Mouse (Mus musculus) cerebellum, adult 11-12 months (tissue): ENCODE measurements around the gene Col4a5.

Experiments
- DNase-seq: peaks from one replicate; pipeline ENCODE4 v3.0.0; 2022

The Col4a5 gene

DNA sequence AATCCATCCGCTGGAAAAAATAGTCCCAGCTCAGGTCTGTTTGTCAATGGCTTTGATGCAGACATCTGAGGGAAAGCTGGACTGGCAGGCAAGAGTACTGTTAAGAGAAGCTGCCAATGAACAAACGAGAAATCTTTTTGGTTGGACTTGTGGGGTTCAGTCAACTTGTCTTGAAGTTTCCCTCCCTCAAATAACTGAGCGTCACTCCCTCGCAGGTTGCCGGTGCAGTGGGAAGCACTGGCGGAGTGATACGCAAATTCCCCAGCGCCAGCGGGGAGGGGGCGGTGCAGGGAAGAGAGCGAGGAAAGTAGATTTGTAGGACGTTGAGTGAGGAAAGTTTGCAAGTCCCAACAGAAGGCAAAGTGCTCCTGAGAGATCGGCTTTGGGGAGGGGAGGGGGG lies at the start of gene Col4a5:
TSS of gene Col4a5 (plus strand) at position 276 of the 400 bp plus-strand sequence.
- DNase-seq, result no peak

DNA sequence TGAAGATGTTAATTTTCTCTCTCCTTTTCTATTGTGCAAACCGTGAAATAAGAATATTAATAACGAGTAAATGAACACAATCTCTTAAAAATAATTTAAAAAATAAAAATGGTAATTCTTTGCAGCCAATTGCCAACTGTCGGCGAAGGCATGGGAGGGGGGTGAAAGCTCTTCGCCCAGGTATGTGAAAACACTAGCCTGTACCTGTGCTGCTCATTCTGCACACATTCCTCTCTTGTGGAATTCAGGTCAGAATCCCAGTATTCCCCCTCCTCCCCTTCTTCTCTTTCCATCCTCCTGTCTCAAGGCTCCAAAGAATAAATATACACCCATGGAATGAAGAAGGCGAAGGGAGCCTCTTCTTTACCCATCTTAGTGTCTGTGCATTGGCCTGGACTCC lies 38.4 kb upstream of the Col4a5 start:
- no peak for DNase-seq

DNA sequence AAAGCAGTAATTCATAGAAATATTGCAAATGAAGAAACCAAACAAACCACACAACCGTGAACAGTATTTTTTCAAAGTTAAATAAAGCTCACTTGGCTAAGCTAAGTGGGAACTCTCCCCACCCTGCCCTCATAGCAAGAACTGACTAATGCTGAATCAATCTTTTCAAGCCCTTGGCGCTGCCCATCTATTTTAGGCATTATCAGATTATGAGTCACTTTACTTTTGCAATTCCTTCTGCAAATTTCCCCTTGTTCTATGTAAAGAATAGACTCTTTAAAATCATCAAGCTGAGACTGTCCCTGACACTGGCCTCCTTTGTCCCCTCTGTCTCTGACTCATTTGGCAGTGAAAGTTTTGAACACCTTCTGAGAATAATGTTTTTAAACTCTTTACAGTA lies 35.8 kb upstream of the Col4a5 start:
- DNase-seq, result no peak

DNA sequence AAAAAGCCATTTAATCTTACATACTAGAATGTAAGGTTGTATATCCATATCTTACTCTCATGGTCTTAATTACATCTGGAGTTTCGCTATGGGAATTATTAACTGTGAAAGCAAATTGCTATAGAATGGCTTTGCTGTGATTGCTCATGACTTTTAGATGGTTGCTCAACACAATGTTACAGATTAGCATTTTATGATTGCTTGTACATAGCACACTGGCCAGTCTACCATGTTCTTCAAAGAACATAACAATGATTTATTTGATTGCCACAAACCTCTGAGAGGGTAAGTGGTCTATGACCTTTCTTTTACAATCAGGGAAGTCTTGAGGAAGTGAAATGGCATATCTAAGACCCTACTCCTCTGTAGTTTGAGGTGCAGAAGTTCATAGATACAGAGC lies 27.2 kb upstream of the Col4a5 start:
- no peak for DNase-seq

DNA sequence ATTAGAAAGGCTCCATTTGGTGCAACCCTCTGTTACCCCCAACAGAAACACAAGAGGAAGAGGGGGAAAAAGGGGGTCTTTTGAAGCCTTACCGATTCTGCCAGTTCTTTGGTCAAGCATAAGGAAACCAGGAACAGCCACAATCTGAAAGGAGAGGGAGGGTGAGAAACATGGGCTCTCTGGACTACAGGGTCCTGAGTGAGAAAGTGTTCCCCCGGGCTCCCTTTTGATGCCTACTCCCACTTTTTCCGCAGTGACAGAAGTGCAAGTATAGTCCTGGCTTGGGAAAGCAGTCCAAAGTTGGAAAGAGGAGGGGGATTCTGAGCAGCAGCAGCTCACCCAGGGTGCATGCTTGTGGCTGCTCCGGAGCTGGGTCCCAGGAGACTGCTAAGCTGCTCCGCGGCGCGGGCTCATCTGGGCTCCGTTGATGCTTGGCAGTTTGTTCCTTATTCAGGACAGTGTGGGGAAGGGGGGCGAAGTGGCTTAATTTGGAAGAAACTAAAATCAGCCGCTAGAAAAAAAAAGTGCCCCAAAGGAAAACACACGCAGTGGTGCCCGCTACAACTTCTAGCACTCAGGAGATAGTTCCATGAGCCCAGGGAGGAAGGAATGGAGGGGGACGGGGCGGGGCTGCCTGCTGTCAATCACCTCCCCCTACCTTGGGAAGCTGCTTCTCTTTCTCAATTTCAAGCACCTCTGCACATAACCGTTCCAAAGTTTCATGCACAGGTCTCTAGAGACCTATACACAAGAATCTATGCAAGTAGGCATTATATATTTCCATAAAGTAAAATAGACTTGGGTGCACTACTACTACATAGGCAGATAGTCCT lies 1.5 kb upstream of the Col4a5 start, which contains the start of gene Col4a6:
TSS of gene Col4a6 (minus strand) at position 607 of the 833 bp plus-strand sequence.
- no peak for DNase-seq

DNA sequence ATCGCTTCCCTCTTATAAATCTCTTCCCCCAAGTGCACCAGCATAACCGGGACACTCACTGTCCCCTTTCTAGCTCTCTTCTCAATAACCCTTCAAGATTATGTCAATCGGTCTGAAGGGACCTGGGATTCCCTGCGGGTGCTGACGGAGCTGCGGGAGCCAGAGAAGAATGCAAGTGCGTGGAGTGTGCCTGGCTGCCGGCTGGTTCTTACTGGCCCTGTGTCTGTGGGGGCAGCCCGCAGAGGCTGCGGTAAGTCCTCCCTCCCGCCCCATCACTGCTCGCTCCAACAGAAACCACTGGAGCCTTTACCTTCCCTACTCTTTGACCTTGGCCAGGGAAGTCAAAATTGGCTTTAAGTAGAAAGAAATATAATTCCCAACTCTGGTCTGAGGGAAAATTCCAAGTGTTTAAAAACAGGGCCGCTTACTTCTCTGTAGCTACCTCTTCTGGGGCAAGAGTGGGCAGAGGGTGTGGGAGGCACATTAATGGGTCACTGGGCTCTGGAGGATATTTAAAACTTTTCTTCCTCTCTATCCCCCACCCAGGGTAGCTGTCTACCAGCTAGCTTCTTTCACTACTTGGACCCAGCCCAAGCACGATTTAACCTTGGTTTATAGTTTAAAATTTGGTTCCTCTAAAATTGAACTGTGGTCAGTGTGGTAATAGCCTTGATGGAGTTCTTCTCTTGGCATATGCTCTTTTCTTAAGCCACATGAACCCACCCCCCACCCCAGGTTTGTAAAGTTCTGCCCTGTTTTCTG lies 562 bp downstream of the Col4a5 start:
- no peak for DNase-seq

DNA sequence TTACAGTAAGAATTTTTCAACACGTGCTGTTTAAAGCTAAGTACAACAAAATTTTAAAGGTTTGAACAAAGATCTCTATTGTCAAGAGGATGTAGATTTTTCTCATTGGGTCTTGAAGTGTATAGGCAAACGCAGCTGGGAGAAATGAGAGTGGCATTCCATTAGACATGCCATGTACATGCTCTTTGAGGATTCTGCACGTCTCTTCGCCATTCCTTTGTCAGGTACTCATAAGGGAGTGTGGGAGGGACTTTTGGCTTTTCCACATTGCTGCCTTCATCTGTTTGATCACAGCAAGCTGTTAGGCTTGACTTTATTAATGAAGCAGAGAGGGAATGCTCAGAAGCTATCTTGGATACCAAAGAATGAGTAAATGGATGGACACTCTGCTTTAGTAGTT lies 19.4 kb downstream of the Col4a5 start:
- no peak for DNase-seq

DNA sequence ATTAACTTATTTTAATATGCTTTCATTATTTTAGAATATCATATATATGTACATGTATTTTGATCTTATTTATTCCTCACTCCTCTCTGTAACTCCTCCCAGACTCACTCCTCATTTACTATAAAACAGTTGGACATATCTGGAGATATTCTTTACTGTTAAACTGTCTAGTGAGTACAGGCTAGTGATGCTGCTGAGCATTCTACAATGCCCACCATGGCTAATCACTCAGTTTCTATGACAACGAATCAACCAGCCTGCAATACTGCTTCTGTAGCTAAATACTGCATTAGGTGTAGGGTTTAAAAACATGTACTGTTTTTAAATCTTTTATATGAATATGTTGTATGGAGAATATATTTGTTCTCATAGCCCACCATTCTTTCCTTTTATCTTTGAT lies 27.9 kb downstream of the Col4a5 start:
- no peak for DNase-seq

DNA sequence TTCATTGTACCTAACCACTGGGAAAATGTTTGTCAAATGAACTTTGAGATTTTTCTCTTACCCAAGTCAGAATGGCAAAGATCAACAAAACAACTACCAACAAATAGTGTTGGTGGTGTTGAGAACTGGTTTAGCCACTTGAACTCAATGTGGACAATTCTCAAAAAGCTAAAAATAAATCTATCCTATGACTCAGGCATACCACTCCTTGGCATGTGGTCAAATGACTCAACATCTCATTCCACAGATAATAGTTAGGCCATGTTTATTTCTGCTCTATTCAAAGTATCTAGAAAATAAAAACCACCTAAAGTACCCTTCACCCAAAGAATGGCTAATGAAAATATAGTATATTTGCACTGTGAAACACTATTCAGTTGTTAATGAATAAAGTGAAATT lies 58.3 kb downstream of the Col4a5 start:
- no peak for DNase-seq

DNA sequence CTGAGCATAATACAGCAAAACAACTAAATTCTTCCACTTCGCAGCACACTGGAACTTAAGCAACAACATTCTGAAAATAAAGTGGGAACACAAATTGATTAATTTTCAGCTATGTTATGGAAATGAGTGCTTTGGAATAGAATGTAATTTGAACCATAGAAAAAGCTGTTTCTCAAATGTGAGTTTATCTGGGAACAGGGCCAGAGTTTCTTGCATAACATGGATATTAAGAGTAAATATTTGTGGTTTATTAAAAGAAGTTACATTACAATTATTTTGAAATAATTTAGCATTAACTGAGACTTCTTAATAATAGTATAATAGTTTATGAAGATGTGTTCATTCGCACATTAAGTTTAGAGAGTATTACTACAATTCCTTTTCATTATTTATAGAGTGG lies 72.3 kb downstream of the Col4a5 start:
- no peak for DNase-seq

DNA sequence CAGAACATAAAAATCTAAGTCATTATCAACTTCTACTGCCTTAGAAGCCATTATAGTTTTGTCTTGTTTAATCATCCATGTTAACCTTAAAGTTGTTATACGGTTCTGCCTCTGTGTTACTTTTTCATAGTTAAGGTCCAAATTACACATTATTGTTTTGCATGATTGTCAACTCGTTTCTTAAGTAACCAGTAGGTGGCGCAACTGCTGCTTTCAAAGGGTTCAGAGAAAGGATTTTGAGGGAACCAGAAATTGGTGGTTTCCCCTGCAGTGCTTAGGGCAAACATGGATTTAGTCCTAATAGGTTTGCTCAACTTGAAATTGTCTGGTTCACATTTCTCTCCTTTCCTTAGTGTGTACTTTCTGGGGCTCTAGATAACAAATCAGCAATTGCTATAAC lies 115.1 kb downstream of the Col4a5 start:
- no peak for DNase-seq

DNA sequence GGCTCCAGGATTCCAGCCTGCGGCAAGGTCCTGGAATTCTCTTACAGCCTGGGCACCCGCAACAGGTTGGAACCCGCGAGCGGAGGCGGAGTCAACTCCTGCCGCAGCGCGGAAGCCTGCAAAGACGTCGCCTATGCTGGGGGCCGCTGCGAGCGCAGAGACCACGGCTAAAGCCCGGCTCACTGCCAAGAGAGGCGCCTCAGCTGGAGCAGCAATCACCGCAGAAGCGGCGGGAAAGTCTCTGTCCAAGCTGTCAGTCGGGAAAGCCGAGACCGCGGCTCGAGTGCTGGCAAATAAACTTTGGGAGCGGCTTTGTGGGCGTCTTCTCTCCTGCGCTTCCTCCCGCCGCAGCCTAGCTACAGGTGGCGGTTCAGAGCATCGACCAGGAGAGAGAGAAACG lies 246.5 kb downstream of the Col4a5 start:
- no peak for DNase-seq

DNA sequence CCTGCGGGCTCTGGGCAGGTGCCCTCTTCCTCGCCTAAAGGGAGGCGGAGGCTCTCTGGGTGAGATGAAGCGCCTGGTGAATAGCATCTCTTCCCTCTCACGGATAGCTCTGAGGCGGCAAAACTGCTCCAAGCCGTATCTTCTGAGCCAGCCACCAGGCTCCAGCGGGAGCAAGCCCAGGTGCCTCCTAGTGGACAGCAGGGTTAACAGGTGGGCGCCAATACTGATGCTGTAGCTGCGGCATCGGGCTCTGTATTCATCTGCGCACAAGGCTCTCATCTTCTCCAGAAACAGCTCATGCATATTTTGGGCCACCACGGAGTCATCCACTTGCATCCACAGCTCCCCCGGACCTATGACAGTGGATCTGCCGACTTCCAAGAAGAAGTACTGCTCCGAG lies 248.8 kb downstream of the Col4a5 start:
- DNase-seq, result no peak

DNA sequence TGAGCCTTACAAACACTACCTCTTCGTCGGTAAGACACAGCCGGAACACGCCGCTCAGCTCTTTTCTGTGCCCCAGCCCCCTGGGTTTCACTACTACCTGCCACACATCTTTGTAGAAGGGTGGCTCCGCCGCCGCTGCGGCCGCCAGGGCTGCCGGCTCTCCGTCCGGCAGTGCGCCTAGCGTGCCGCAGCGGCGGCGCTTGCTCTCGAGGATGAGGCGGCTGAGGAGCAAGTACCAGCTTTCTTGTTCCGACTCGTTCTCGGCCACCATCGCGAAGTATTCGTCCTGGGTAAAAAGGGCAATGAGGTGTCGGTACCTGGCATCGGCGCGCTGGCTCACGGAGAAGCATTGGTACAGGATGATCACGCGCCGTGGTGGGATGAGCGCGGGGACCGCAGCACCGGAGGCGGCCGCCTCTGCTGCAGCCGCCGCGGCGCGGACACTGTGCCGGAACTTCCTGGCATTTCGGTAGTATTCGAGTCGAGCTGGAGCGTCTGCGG lies 249.3 kb downstream of the Col4a5 start:
- no peak for DNase-seq

DNA sequence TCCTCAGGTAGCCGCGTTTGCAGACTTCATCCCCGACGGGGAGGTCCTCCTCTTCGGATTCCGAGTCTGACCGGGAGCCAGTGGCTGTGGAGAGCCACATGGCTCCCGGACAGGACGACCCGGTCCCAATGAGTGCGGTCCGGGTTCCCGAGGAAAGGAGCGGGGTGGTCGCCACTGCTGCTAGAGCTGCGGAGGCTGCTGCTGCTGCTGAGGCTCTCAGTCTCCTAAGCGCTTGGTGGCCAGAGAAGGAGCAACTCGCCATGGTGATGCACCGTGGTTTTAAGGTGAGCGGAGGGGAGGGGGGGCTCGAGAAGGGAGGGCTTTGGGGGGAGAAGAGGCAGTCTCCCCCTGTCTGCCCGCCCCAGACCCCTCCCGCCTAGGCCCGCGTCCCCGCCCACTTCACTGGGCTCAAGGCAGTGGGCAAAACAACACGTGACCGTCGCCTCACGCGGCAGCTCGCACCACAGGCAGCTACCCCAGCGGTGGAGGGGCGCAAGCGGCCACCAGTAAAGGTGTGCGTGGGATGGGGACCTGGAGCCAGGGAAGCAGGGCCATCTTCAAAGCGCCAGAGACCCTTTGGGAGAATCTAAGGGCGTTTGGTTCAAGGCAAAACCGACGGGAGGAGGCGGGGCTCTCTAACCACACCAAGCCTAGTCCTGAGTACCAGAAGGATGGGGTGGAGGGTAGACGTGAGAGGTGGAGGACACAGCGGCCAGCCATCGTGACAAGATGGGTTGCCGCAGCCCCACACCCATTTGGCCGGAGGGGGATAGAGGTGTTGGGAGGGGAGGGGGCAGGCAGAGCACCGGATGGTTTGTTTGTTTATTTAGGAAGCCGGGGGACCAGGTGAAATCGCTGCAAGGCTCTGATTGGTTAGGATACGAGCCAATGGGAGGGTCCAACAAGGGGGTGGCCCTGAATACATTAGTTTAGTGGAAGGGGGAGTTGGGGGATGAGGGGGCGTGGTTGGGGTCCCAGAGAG lies 250.0 kb downstream of the Col4a5 start, which contains the start of gene Irs4:
TSS of gene Irs4 (minus strand) at position 327 of the 982 bp plus-strand sequence.
- DNase-seq, result no peak

DNA sequence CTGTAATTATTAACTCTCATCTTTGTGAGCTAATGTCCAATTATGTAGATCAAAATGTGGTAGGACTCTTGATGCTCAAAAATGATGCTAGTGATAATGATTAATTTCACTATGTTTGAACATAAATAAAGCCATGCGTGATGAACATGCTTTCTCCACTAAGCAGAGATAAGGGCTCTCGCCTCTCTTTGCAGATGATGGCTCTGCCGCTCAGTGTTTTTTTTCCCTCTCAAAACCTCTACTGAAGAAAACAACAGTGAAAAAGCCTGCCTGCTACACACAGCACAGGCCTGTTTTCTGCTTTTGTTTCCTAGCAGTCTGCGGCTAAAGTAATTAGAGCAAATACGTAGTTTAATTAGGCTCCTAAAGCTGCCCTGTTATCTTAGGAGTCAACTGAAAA lies 254.4 kb downstream of the Col4a5 start:
- DNase-seq, result no peak
